Mouse (Mus musculus) kidney, postnatal 14 days (tissue): Measurements from ENCODE around the gene Hoxc4.

Source experiments
- DNase-seq: peaks from one replicate; pipeline ENCODE4 v3.0.0; 2022; ENCODE audit warnings: mixed read lengths

The Hoxc4 gene

GRCm38 (mm10) chr15:103011928-103012486 is 6.7 kb upstream of the Hoxc4 start:
- DNase-seq = no peak

DNA sequence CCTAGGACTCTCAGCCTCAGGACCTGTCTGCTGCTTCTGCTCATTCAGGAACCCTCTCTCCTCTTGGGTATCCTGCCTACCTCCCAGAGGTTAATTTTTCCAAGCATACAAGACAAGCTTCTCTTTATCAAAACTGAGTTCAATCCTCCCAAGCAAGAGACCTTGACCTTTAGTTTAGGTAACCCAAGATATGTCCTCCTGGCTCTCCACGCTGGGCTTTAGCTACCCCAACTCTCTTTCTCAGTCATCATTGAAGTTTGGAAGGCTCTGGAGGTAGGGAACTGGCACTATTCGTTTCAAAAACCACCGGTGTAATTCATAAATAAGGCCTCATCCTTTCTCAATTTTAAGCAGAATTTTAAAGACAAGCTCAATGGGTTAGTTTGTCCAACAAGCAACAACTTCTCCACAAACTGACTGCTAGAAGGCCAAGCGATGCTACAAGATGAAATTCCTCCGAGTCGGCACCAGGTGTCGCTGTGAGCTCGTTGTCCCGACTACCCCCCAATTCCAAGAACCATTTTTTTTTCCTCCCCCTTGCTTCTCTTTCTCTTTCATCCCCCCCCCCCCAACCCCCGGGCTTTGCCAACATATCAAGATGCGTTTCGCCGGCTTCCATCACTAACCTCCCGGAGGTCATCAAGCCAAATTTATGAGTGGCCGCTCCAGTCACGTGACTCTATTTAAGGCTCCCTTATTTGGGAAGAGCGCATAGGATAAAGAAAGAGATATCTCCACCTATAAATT is 5.3 kb upstream of the Hoxc4 start:
- peak; percentile 74 for DNase-seq

DNA sequence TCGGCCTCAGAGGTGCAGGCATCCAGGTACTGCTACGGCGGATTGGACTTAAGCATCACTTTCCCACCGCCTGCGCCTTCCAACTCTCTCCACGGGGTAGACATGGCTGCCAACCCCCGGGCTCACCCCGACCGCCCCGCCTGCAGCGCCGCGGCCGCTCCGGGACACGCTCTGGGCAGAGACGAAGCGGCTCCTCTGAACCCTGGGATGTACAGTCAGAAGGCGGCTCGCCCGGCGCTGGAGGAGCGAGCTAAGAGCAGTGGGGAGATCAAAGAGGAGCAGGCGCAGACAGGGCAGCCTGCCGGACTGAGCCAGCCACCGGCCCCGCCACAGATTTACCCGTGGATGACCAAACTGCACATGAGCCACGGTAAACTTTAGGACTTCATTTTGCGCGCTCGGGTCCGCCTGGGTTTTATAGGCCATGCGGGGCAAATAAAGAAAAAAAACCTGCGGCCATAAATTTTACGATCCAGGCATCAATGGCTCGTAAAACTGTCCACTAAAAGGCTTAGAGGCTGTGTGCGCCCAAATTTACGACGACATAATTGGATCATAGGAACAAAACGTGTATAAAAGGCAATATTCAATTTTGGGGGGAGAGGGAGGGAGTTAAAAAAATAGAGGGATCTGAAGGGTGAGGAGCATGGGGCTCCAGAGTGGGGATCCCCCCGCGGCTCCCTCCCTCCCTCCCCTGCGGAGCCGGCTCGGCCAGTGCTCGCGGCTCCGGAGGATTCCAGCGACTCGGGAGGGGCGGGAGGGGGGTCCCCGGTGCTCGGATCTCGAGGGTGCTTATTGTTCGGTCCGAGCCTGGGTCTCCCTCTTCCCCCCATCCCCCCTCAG is 4.3 kb upstream of the Hoxc4 start:
- peak; percentile 75 for DNase-seq

- no peak for DNase-seq
Measured at GRCm38 (mm10) chr15:103015009-103015399, 3.7 kb upstream of the Hoxc4 start.

DNA sequence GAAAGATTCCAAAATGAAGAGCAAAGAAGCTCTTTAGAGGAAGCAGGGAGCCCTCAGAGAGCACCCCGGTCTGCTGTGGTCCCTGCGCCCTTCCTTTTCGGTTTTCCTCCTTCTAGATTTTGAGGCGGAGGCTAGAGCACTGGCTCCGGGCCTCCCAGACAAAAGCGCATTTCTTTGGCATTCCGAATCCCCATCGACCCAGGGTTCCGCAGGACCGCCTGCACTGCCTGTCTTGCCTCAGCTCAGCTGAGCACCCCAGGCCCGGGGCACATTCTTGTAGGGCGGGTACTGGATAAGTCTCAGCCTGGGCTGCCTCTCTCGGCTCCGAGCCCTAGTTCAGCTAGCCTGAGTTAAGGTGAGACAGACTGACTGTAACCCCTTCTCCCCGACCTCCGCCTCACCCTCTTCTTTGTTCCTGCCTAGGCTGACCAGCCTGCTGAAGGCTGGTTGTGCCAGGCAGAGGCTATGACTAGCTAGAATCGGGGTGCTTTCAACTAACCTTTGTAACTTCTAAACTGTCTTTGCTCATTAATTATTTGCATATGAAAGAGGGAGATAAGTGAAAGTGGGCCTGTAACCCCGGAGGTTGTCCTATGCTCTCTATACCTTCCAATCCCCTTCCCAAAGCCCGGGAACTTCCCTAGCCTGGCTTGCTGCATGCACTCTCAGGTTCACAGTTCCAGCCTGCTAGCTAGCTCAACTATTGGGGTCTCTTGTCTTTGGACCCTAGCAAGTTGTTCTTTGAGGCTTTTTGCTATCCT is 3.1 kb upstream of the Hoxc4 start:
- no peak for DNase-seq

DNA sequence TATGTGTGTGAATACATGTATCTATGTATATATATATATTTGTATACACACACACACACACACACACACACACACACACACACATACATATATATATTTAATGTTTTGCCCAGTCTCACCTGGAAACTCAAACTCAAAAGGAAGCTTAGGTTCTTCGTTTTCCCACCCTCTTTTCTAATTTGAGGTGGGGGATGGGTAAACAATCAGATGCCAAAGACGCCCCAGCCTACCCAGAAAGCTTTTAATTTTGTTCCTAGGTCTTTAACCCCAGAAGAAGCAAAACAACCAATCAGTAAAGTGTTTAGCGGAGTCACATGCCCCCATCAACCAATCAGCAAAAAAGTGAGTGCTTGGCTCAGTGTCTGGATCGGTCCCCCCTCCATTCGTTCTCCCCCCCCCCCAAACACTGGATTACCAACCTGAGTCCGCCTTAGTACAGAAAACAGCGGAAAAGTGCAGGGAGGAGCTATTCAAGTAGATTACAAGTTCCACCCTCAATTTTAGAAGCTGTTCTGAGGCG is 2.2 kb downstream of the Hoxc4 start:
- DNase-seq = no peak

DNA sequence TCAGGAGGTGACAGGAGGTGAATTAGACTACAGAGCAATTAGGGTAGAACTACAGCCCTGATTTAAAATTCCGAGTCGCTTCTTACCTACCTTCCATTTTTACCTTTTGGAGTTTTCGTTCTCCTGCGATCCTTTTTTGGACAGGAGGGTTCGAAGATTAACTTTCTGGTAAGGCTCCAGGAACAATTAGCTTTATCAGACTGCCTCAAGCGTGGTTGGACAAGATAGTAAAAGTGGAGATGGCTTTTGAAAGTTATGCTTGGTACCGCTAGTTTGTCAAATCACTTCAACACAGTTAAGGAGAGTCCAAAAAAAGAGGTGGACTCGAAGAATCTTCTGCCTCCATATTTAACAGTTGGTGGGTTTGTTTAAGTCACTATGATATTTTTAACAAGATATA is 2.8 kb downstream of the Hoxc4 start:
- no peak for DNase-seq

- DNase-seq = no peak
Measured at GRCm38 (mm10) chr15:103024131-103024530, 5.4 kb downstream of the Hoxc4 start.

DNA sequence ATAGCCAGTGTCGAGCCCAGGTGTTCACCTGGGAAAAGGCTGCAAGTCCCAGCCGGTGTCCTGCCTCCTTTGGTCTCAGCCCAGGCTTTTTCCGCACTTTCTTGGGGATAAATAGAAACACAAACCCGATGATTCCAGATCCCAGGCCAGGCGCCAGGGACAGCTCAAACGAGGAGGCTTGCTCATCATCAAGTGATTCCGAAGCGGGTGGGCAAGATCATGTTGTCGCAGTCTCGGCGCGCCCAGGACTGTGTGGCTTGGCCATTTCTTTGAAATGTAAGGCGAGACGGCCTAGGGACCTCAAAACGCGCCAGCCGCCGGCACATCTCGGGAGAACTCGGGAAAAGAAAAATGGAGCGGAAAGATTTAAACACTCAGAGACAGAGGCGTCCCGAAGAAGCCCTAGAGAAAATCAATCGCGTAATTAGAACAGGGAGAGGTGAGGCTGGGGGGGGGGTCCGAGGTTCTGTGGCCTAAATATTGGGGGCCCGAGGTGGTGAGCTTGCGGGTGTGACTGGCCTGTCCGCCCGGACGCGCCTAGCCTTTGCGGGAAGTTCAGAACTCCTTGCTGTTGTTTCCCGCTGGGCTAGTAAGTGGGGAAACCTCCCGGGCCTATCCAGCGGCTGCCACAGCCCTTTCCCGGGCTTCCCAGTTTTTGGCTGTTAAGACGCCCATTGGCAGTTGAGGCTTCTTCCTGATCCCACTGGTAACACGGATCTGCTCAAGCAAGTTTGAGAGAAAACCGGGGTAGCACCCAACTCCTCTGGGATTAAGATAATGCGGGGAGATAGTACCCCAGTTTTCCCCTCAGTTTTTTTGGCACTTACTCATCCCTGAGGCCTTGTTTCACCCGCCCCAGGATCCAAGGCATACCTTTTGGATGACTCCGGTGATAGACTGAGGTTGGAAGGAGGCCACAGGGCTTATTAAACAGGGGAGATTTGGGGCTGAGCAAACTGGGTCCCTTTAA is 8.8 kb downstream of the Hoxc4 start:
- DNase-seq = no peak

GRCm38 (mm10) chr15:103028916-103029512 is 10.3 kb downstream of the Hoxc4 start:
- DNase-seq = no peak

DNA sequence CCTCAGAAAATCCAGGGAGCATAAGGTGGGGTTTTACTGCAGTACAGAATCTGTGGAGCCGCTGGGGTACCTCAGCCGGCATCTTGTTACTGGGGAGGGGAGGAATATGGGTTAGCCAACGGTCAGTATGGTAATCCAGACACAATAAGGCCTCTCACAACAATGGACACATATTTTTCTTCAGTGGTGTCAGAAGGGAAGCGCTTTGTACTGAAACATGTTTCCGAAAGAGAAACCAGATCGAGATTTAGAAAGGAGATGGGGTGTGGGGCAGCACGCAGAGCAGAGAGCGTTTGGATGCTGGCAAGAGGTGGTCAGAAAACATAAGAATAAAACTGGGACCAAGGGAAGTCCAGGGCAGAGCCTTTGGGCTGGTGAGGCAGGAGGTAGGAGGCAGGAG is 11.4 kb downstream of the Hoxc4 start:
- DNase-seq = no peak

DNA sequence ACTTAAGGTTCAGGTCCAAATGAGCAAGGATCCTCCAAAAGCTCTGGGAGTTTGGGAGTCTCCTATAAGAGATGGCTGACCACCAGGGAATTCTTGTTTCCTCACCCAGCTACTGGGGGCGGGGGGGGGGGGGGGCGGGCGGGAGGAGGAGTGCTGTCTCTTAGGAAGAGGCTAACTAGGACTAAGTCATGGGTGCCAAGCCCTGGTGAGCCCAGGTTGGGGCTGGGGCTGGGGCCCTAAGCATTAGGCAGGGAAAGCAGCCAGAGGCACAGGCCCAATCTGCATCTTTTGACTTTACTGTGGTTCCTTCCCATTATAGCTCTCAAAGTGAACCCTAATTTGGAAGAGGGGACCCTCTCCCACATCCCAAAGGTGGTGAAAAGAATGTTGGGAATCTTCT is 13.4 kb downstream of the Hoxc4 start:
- no peak for DNase-seq

- DNase-seq = no peak
Measured at GRCm38 (mm10) chr15:103032646-103033575, 14.2 kb downstream of the Hoxc4 start.

GRCm38 (mm10) chr15:103034043-103034806 is 15.5 kb downstream of the Hoxc4 start:
- DNase-seq = no peak

- DNase-seq = no peak
Measured at GRCm38 (mm10) chr15:103034807-103035547, 16.2 kb downstream of the Hoxc4 start.

DNA sequence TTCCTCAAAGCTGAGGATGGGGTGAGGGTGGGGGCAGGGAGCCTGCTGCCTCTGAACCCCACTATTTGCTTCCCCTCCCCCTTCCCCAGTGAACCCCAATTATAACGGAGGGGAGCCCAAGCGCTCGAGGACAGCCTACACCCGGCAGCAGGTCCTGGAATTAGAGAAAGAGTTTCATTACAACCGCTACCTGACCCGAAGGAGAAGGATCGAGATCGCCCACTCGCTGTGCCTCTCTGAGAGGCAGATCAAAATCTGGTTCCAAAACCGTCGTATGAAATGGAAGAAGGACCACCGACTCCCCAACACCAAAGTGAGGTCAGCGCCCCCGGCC is 16.8 kb downstream of the Hoxc4 start:
- DNase-seq = no peak

DNA sequence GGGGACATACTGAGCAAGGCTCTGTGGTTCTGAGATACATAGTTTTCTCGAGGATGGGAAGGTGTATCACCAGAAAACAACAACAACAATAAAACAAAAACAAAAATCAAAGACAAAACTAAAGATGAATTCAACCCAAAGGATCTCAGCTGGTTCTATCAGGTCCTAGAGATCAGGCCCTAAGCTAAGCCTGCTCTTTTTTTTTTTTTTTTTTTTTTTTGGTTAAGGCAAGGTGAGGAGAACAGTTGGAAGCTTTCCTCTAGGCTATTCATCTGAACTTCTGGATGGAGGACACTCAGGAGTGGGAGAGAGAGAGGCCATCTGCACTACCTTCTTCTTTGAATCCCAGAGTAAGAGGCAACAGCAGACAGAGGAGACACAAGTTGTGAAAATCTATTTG is 18.8 kb downstream of the Hoxc4 start:
- no peak for DNase-seq

DNA sequence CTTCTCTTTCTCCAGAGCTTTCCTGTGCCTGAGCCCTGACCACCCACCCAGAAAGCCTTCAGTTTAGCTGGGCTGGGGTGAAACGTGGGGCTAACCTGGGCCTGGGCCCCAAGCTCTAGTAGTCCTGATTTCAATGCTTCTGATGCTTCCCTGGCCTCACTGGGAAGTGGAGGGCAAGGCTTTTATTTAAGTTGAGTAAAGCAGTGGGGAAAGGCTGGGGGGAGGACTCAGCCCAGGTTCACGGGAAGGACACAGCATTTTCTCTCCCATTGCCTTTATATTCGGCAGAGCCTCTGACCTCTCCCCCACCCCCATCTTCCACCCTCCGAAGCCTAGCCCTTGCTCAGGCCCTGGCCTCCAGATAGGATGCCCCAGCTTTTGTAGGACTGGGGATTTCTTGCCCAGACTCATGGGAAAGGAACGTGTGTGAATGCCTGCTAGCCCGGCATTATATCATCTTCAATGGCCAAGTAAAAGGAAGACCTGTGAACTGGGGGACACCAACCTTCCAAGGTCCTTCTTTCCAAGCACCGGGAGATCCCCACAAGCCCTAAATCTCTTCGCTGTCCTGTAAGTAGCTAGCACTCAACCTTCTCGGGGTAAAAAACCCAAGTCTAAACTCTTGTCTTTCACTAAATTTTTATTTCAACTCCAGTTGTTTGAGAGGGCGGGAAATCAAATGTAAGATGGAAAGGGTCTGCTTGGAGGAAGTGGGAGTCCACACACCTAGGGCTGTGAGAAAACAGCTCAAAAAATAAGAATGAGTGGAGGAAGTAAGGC is 20.2 kb downstream of the Hoxc4 start:
- no peak for DNase-seq
